Mouse (Mus musculus): ENCODE measurements around the gene Ffar2. TPM values are rescaled to one million over a fixed set of nuclear protein-coding genes. Genes with fewer than 3 reads are reported as not detected.
A peak's percentile ranks its signal among the peaks of the same experiment; 100 is the strongest.

Gene Ffar2
- polyA plus RNA-seq, 1 experiment, result not detected

GRCm38 (mm10) chr7:30787377-30788022 lies 36.1 kb downstream of the Ffar2 start, which contains the start of gene Krtdap:
Gene Krtdap, plus strand, starts transcription at chr7:30787896.
- WGBS, result 50% methylated on average over 15 of the region's 15 CpGs
- TF ChIP-seq POLR2A (IDR thresholded peaks at IDR 0.05; ENCODE audit: insufficient read depth, low read depth, low read length) (no peak), CTCF (IDR thresholded peaks at IDR 0.05; ENCODE audit: insufficient read depth, low read depth, low read length) (no peak)
- no peak within 1 kb of the TSS for H3K4me3 ChIP-seq (ENCODE audit: insufficient read depth, low read depth, low read length)
- no peak within 1 kb of the TSS for H3K27ac ChIP-seq (ENCODE audit: insufficient read depth, low read depth, low read length)
- H3K4me1 ChIP-seq (ENCODE audit: control insufficient read depth, insufficient read depth, low read length), result peaks cover 23% of the 10 kb centered on the region

- Histone ChIP-seq H3K4me3 (ENCODE audit: insufficient read depth, low read depth, low read length) (no peak overlapping the region), H3K27ac (ENCODE audit: insufficient read depth, low read depth, low read length) (no peak overlapping the region), H3K4me1 (ENCODE audit: control insufficient read depth, insufficient read depth, low read length) (peaks cover 23% of the 10 kb centered on the region)
- WGBS, result 58% methylated on average over 13 of the region's 13 CpGs
- TF ChIP-seq CTCF (IDR thresholded peaks at IDR 0.05; ENCODE audit: insufficient read depth, low read depth, low read length) (no peak), POLR2A (IDR thresholded peaks at IDR 0.05; ENCODE audit: insufficient read depth, low read depth, low read length) (no peak)
These were observed 37.6 kb downstream of the Ffar2 start for GRCm38 (mm10) chr7:30785721-30786546.

- no peak overlapping the region for H3K27ac ChIP-seq (ENCODE audit: insufficient read depth, low read depth, low read length)
- H3K4me1 ChIP-seq (ENCODE audit: control insufficient read depth, insufficient read depth, low read length), result peaks cover 20% of the 10 kb centered on the region
- no peak overlapping the region for H3K4me3 ChIP-seq (ENCODE audit: insufficient read depth, low read depth, low read length)
- TF ChIP-seq POLR2A (IDR thresholded peaks at IDR 0.05; ENCODE audit: insufficient read depth, low read depth, low read length) (no peak), CTCF (IDR thresholded peaks at IDR 0.05; ENCODE audit: insufficient read depth, low read depth, low read length) (no peak)
- WGBS, result 80% methylated on average over 1 of the region's 1 CpGs
These were observed 38.4 kb downstream of the Ffar2 start for GRCm38 (mm10) chr7:30785154-30785553.

- Histone ChIP-seq H3K4me1 (ENCODE audit: control insufficient read depth, insufficient read depth, low read length) (peaks cover 12% of the 10 kb centered on the region), H3K4me3 (ENCODE audit: insufficient read depth, low read depth, low read length) (no peak overlapping the region), H3K27ac (ENCODE audit: insufficient read depth, low read depth, low read length) (no peak overlapping the region)
- no peak for TF ChIP-seq CTCF (IDR thresholded peaks at IDR 0.05; ENCODE audit: insufficient read depth, low read depth, low read length)
- TF ChIP-seq POLR2A (IDR thresholded peaks at IDR 0.05; ENCODE audit: insufficient read depth, low read depth, low read length), result no peak
- WGBS, result 82% methylated on average over 3 of the region's 3 CpGs
These were observed 40.9 kb downstream of the Ffar2 start for GRCm38 (mm10) chr7:30782658-30783057.

- H3K4me3 ChIP-seq (ENCODE audit: insufficient read depth, low read depth, low read length), result no peak overlapping the region
- WGBS, result 72% methylated on average over 4 of the region's 4 CpGs
- peaks cover 14% of the 10 kb centered on the region for H3K4me1 ChIP-seq (ENCODE audit: control insufficient read depth, insufficient read depth, low read length)
- TF ChIP-seq POLR2A (IDR thresholded peaks at IDR 0.05; ENCODE audit: insufficient read depth, low read depth, low read length) (no peak), CTCF (IDR thresholded peaks at IDR 0.05; ENCODE audit: insufficient read depth, low read depth, low read length) (0 out of 2 replicates have a peak, but pooled peaks have one; percentile 33)
- no peak overlapping the region for H3K27ac ChIP-seq (ENCODE audit: insufficient read depth, low read depth, low read length)
These were observed 41.8 kb downstream of the Ffar2 start for GRCm38 (mm10) chr7:30781792-30782191.

GRCm38 (mm10) chr7:30777911-30778310 lies 45.7 kb downstream of the Ffar2 start:
- Histone ChIP-seq H3K4me3 (ENCODE audit: insufficient read depth, low read depth, low read length) (no peak overlapping the region), H3K27ac (ENCODE audit: insufficient read depth, low read depth, low read length) (no peak overlapping the region), H3K4me1 (ENCODE audit: control insufficient read depth, insufficient read depth, low read length) (peaks cover 13% of the 10 kb centered on the region)
- WGBS, result 93% methylated on average over 1 of the region's 1 CpGs
- TF ChIP-seq POLR2A (IDR thresholded peaks at IDR 0.05; ENCODE audit: insufficient read depth, low read depth, low read length) (no peak), CTCF (IDR thresholded peaks at IDR 0.05; ENCODE audit: insufficient read depth, low read depth, low read length) (no peak)

- H3K4me3 ChIP-seq (ENCODE audit: insufficient read depth, low read depth, low read length), result no peak overlapping the region
- H3K27ac ChIP-seq (ENCODE audit: insufficient read depth, low read depth, low read length), result no peak overlapping the region
- TF ChIP-seq CTCF (IDR thresholded peaks at IDR 0.05; ENCODE audit: insufficient read depth, low read depth, low read length) (no peak), POLR2A (IDR thresholded peaks at IDR 0.05; ENCODE audit: insufficient read depth, low read depth, low read length) (no peak)
- H3K4me1 ChIP-seq (ENCODE audit: control insufficient read depth, insufficient read depth, low read length), result peaks cover 13% of the 10 kb centered on the region
- 72% methylated on average over 7 of the region's 7 CpGs for WGBS
These were observed 46.4 kb downstream of the Ffar2 start for GRCm38 (mm10) chr7:30777081-30777579.

GRCm38 (mm10) chr7:30776104-30776503 lies 47.5 kb downstream of the Ffar2 start:
- Histone ChIP-seq H3K4me1 (ENCODE audit: control insufficient read depth, insufficient read depth, low read length) (peaks cover 13% of the 10 kb centered on the region), H3K27ac (ENCODE audit: insufficient read depth, low read depth, low read length) (no peak overlapping the region), H3K4me3 (ENCODE audit: insufficient read depth, low read depth, low read length) (no peak overlapping the region)
- TF ChIP-seq CTCF (IDR thresholded peaks at IDR 0.05; ENCODE audit: insufficient read depth, low read depth, low read length) (no peak), POLR2A (IDR thresholded peaks at IDR 0.05; ENCODE audit: insufficient read depth, low read depth, low read length) (no peak)
- WGBS, result 58% methylated on average over 9 of the region's 9 CpGs

GRCm38 (mm10) chr7:30769236-30769635 lies 54.3 kb downstream of the Ffar2 start:
- TF ChIP-seq POLR2A (IDR thresholded peaks at IDR 0.05; ENCODE audit: insufficient read depth, low read depth, low read length) (no peak), CTCF (IDR thresholded peaks at IDR 0.05; ENCODE audit: insufficient read depth, low read depth, low read length) (no peak)
- 47% methylated on average over 9 of the region's 9 CpGs for WGBS
- Histone ChIP-seq H3K4me3 (ENCODE audit: insufficient read depth, low read depth, low read length) (no peak overlapping the region), H3K27ac (ENCODE audit: insufficient read depth, low read depth, low read length) (no peak overlapping the region), H3K4me1 (ENCODE audit: control insufficient read depth, insufficient read depth, low read length) (peaks cover 2% of the 10 kb centered on the region; the same call in 1 of the 2 replicates)

Other genes with a start within 250 kb of the Ffar2 start
- gene Kmt2b, start 235.0 kb downstream of the Ffar2 start, polyA plus RNA-seq (2012; ENCODE audit: insufficient read depth, insufficient read length, low replicate concordance, missing spikeins), result 696 TPM in 1 of 2 replicates, not detected in the other
- not detected in 2 replicates for gene Zbtb32, start 224.9 kb downstream of the Ffar2 start, polyA plus RNA-seq (2012; ENCODE audit: insufficient read depth, insufficient read length, low replicate concordance, missing spikeins)
- gene Upk1a, start 210.9 kb downstream of the Ffar2 start, polyA plus RNA-seq (2012; ENCODE audit: insufficient read depth, insufficient read length, low replicate concordance, missing spikeins), result not detected in 2 replicates
- 1,523 TPM in 1 of 2 replicates, not detected in the other for gene Cox6b1, start 197.6 kb downstream of the Ffar2 start, polyA plus RNA-seq (2012; ENCODE audit: insufficient read depth, insufficient read length, low replicate concordance, missing spikeins)
- not detected in 2 replicates for gene Etv2, start 187.9 kb downstream of the Ffar2 start, polyA plus RNA-seq (2012; ENCODE audit: insufficient read depth, insufficient read length, low replicate concordance, missing spikeins)
- gene Rbm42, start 173.5 kb downstream of the Ffar2 start, polyA plus RNA-seq (2012; ENCODE audit: insufficient read depth, insufficient read length, low replicate concordance, missing spikeins), result not detected in 2 replicates
- gene Haus5, start 158.8 kb downstream of the Ffar2 start, polyA plus RNA-seq (2012; ENCODE audit: insufficient read depth, insufficient read length, low replicate concordance, missing spikeins), result not detected in 2 replicates
- not detected in 2 replicates for gene Pmis2, start 152.2 kb downstream of the Ffar2 start, polyA plus RNA-seq (2012; ENCODE audit: insufficient read depth, insufficient read length, low replicate concordance, missing spikeins)
- gene 2200002J24Rik, start 124.8 kb downstream of the Ffar2 start, polyA plus RNA-seq (2012; ENCODE audit: insufficient read depth, insufficient read length, low replicate concordance, missing spikeins), result not detected in 2 replicates
- not detected in 2 replicates for gene Atp4a, start 111.6 kb downstream of the Ffar2 start, polyA plus RNA-seq (2012; ENCODE audit: insufficient read depth, insufficient read length, low replicate concordance, missing spikeins)
- gene Tmem147, start 94.2 kb downstream of the Ffar2 start, polyA plus RNA-seq (2012; ENCODE audit: insufficient read depth, insufficient read length, low replicate concordance, missing spikeins), result not detected in 2 replicates
- not detected in 2 replicates for gene Gapdhs, start 80.1 kb downstream of the Ffar2 start, polyA plus RNA-seq (2012; ENCODE audit: insufficient read depth, insufficient read length, low replicate concordance, missing spikeins)
- gene Sbsn, start 72.3 kb downstream of the Ffar2 start, polyA plus RNA-seq (2012; ENCODE audit: insufficient read depth, insufficient read length, low replicate concordance, missing spikeins), result not detected in 2 replicates
- gene Dmkn, start 60.0 kb downstream of the Ffar2 start, polyA plus RNA-seq (2012; ENCODE audit: insufficient read depth, insufficient read length, low replicate concordance, missing spikeins), result not detected in 2 replicates
- not detected in 2 replicates for gene Krtdap, start 35.9 kb downstream of the Ffar2 start, polyA plus RNA-seq (2012; ENCODE audit: insufficient read depth, insufficient read length, low replicate concordance, missing spikeins)
- gene Ffar3, start 32.4 kb upstream of the Ffar2 start, polyA plus RNA-seq (2012; ENCODE audit: insufficient read depth, insufficient read length, low replicate concordance, missing spikeins), result not detected in 2 replicates
- gene Ffar1, start 37.8 kb upstream of the Ffar2 start, polyA plus RNA-seq (2012; ENCODE audit: insufficient read depth, insufficient read length, low replicate concordance, missing spikeins), result not detected in 2 replicates
- not detected in 2 replicates for gene Cd22, start 56.6 kb upstream of the Ffar2 start, polyA plus RNA-seq (2012; ENCODE audit: insufficient read depth, insufficient read length, low replicate concordance, missing spikeins)
- gene Mag, start 91.1 kb upstream of the Ffar2 start, polyA plus RNA-seq (2012; ENCODE audit: insufficient read depth, insufficient read length, low replicate concordance, missing spikeins), result not detected in 2 replicates
- not detected in 2 replicates for gene Hamp2, start 100.9 kb upstream of the Ffar2 start, polyA plus RNA-seq (2012; ENCODE audit: insufficient read depth, insufficient read length, low replicate concordance, missing spikeins)
- gene Hamp, start 120.3 kb upstream of the Ffar2 start, polyA plus RNA-seq (2012; ENCODE audit: insufficient read depth, insufficient read length, low replicate concordance, missing spikeins), result not detected in 2 replicates
- gene Usf2, start 133.0 kb upstream of the Ffar2 start, polyA plus RNA-seq (2012; ENCODE audit: insufficient read depth, insufficient read length, low replicate concordance, missing spikeins), result 282 TPM in 1 of 2 replicates, not detected in the other
- gene Lsr, start 149.7 kb upstream of the Ffar2 start, polyA plus RNA-seq (2012; ENCODE audit: insufficient read depth, insufficient read length, low replicate concordance, missing spikeins), result not detected in 2 replicates
- gene Fam187b, start 150.0 kb upstream of the Ffar2 start, polyA plus RNA-seq (2012; ENCODE audit: insufficient read depth, insufficient read length, low replicate concordance, missing spikeins), result not detected in 2 replicates
- gene Fxyd5, start 218.7 kb upstream of the Ffar2 start, polyA plus RNA-seq (2012; ENCODE audit: insufficient read depth, insufficient read length, low replicate concordance, missing spikeins), result not detected in 2 replicates
- gene Fxyd7, start 227.7 kb upstream of the Ffar2 start, polyA plus RNA-seq (2012; ENCODE audit: insufficient read depth, insufficient read length, low replicate concordance, missing spikeins), result not detected in 2 replicates
- gene Fxyd1, start 233.4 kb upstream of the Ffar2 start, polyA plus RNA-seq (2012; ENCODE audit: insufficient read depth, insufficient read length, low replicate concordance, missing spikeins), result not detected in 2 replicates
- gene Lgi4, start 235.6 kb upstream of the Ffar2 start, polyA plus RNA-seq (2012; ENCODE audit: insufficient read depth, insufficient read length, low replicate concordance, missing spikeins), result not detected in 2 replicates